Mouse (Mus musculus): ENCODE results near the gene Dqx1. TPM values are rescaled to one million over a fixed set of nuclear protein-coding genes. Genes with fewer than 3 reads are reported as not detected.

The Dqx1 gene
- polyA plus RNA-seq, 1 experiment from 2014 or later: 1.8 TPM

- Histone ChIP-seq H3K9me3 (no peaks in the 10 kb centered on the region), H3K27ac (replicated peaks) (0 out of 2 replicates have a peak overlapping the region, but pooled peaks have one; percentile 19), H3K4me1 (peaks cover 58% of the 10 kb centered on the region), H3K4me3 (no peak overlapping the region), H3K36me3 (replicated peaks) (peaks cover 32% of the 10 kb centered on the region), H3K27me3 (replicated peaks; ENCODE audit: low read depth, poor library complexity, severe bottlenecking) (peaks cover 79% of the 10 kb centered on the region)
- 11% methylated on average over 5 of the region's 5 CpGs for WGBS
- DNase-seq (ENCODE audit: low spot score): no peak
Measured at GRCm38 (mm10) chr6:83083497-83083896, 25.9 kb downstream of the Dqx1 start.

- WGBS: 3% methylated on average over 6 of the region's 6 CpGs
- Histone ChIP-seq H3K36me3 (replicated peaks) (peaks cover 32% of the 10 kb centered on the region), H3K9me3 (no peaks in the 10 kb centered on the region), H3K4me1 (peaks cover 49% of the 10 kb centered on the region), H3K27ac (replicated peaks) (no peak overlapping the region), H3K27me3 (replicated peaks; ENCODE audit: low read depth, poor library complexity, severe bottlenecking) (peaks cover 88% of the 10 kb centered on the region), H3K4me3 (0 out of 2 replicates have a peak overlapping the region, but pooled peaks have one; percentile 9)
- no peak for DNase-seq (ENCODE audit: low spot score)
Measured at GRCm38 (mm10) chr6:83084477-83084876, 26.8 kb downstream of the Dqx1 start.

- Histone ChIP-seq H3K27me3 (replicated peaks; ENCODE audit: low read depth, poor library complexity, severe bottlenecking) (peaks cover 97% of the 10 kb centered on the region), H3K4me1 (peaks cover 47% of the 10 kb centered on the region), H3K27ac (replicated peaks) (no peak within 1 kb of the TSS), H3K9me3 (no peaks in the 10 kb centered on the region), H3K4me3 (peak within 1 kb of the TSS; percentile 49), H3K36me3 (replicated peaks) (peaks cover 16% of the 10 kb centered on the region)
- DNase-seq (ENCODE audit: low spot score): peak; percentile 49
- 2% methylated on average over 42 of the region's 42 CpGs for WGBS
Measured at GRCm38 (mm10) chr6:83086121-83087035, 28.7 kb downstream of the Dqx1 start, which contains the start of gene Lbx2. Lbx2 (plus strand) TSS chr6:83086367.

GRCm38 (mm10) chr6:83087205-83087925, 29.7 kb downstream of the Dqx1 start:
- peaks cover 6% of the 10 kb centered on the region for H3K36me3 ChIP-seq (replicated peaks)
- WGBS: under 1% methylated on average over 47 of the region's 47 CpGs
- peaks cover 97% of the 10 kb centered on the region for H3K27me3 ChIP-seq (replicated peaks; ENCODE audit: low read depth, poor library complexity, severe bottlenecking)
- peak; percentile 57 for DNase-seq (ENCODE audit: low spot score)
- H3K9me3 ChIP-seq: no peaks in the 10 kb centered on the region
- H3K27ac ChIP-seq (replicated peaks): no peak overlapping the region
- peaks cover 47% of the 10 kb centered on the region for H3K4me1 ChIP-seq
- H3K4me3 ChIP-seq: peak overlapping the region; percentile 49

GRCm38 (mm10) chr6:83087926-83088260, 30.2 kb downstream of the Dqx1 start:
- peaks cover under 1% of the 10 kb centered on the region; the same call in 1 of the 2 replicates for H3K36me3 ChIP-seq (replicated peaks)
- DNase-seq (ENCODE audit: low spot score): no peak
- H3K4me1 ChIP-seq: peaks cover 49% of the 10 kb centered on the region
- H3K27me3 ChIP-seq (replicated peaks; ENCODE audit: low read depth, poor library complexity, severe bottlenecking): peaks cover 97% of the 10 kb centered on the region
- H3K4me3 ChIP-seq: peak overlapping the region; percentile 49
- H3K9me3 ChIP-seq: no peaks in the 10 kb centered on the region
- 3% methylated on average over 9 of the region's 9 CpGs for WGBS
- no peak overlapping the region for H3K27ac ChIP-seq (replicated peaks)

- H3K9me3 ChIP-seq: 0 out of 2 replicates have a peak, but pooled peaks cover 5% of the 10 kb centered on the region
- no peaks in the 10 kb centered on the region for H3K36me3 ChIP-seq (replicated peaks)
- H3K4me1 ChIP-seq: peaks cover 12% of the 10 kb centered on the region
- no peak overlapping the region for H3K4me3 ChIP-seq
- H3K27ac ChIP-seq (replicated peaks): no peak overlapping the region
- WGBS: 45% methylated on average over 6 of the region's 6 CpGs
- H3K27me3 ChIP-seq (replicated peaks; ENCODE audit: low read depth, poor library complexity, severe bottlenecking): peaks cover 66% of the 10 kb centered on the region
- DNase-seq (ENCODE audit: low spot score): no peak
Measured at GRCm38 (mm10) chr6:83092416-83093127, 34.9 kb downstream of the Dqx1 start.

- 0 out of 2 replicates have a peak, but pooled peaks cover 5% of the 10 kb centered on the region for H3K9me3 ChIP-seq
- H3K36me3 ChIP-seq (replicated peaks): no peaks in the 10 kb centered on the region
- peaks cover 53% of the 10 kb centered on the region for H3K27me3 ChIP-seq (replicated peaks; ENCODE audit: low read depth, poor library complexity, severe bottlenecking)
- H3K4me1 ChIP-seq: peaks cover 6% of the 10 kb centered on the region
- no peak overlapping the region for H3K4me3 ChIP-seq
- DNase-seq (ENCODE audit: low spot score): no peak
- WGBS: 43% methylated on average over 6 of the region's 6 CpGs
- H3K27ac ChIP-seq (replicated peaks): no peak overlapping the region
Measured at GRCm38 (mm10) chr6:83095968-83096367, 38.3 kb downstream of the Dqx1 start.

- no peak overlapping the region for H3K4me3 ChIP-seq
Measured at GRCm38 (mm10) chr6:83098411-83098810, 40.8 kb downstream of the Dqx1 start.

GRCm38 (mm10) chr6:83101316-83101687, 43.7 kb downstream of the Dqx1 start, which contains the start of the genes Ccdc142 and Gm42688:
Ccdc142 (plus strand) TSS chr6:83101601.
Gm42688 (plus strand) TSS chr6:83101617.
- H3K27ac ChIP-seq (replicated peaks): peak within 1 kb of the TSS; percentile 87
- peaks cover 10% of the 10 kb centered on the region for H3K36me3 ChIP-seq (replicated peaks)
- DNase-seq (ENCODE audit: low spot score): peak; percentile 83
- H3K4me1 ChIP-seq: peaks cover 26% of the 10 kb centered on the region
- H3K27me3 ChIP-seq (replicated peaks; ENCODE audit: low read depth, poor library complexity, severe bottlenecking): peaks cover 33% of the 10 kb centered on the region
- H3K4me3 ChIP-seq: peak within 1 kb of the TSS; percentile 84
- H3K9me3 ChIP-seq: no peaks in the 10 kb centered on the region
- WGBS: under 1% methylated on average over 25 of the region's 25 CpGs

More at GRCm38 (mm10) chr6:83098411-83098810, 40.8 kb downstream of the Dqx1 start:
- 73% methylated on average over 2 of the region's 2 CpGs for WGBS
- H3K9me3 ChIP-seq: 0 out of 2 replicates have a peak, but pooled peaks cover 5% of the 10 kb centered on the region
- peaks cover 45% of the 10 kb centered on the region for H3K27me3 ChIP-seq (replicated peaks; ENCODE audit: low read depth, poor library complexity, severe bottlenecking)
- H3K4me1 ChIP-seq: peaks cover 24% of the 10 kb centered on the region
- DNase-seq (ENCODE audit: low spot score): no peak
- no peaks in the 10 kb centered on the region for H3K36me3 ChIP-seq (replicated peaks)
- no peak overlapping the region for H3K27ac ChIP-seq (replicated peaks)

GRCm38 (mm10) chr6:83101688-83102556, 44.3 kb downstream of the Dqx1 start:
- Histone ChIP-seq H3K9me3 (no peaks in the 10 kb centered on the region), H3K4me3 (peak overlapping the region; percentile 84), H3K27ac (replicated peaks) (peak overlapping the region; percentile 87), H3K4me1 (peaks cover 26% of the 10 kb centered on the region), H3K36me3 (replicated peaks) (peaks cover 13% of the 10 kb centered on the region), H3K27me3 (replicated peaks; ENCODE audit: low read depth, poor library complexity, severe bottlenecking) (peaks cover 32% of the 10 kb centered on the region)
- under 1% methylated on average over 74 of the region's 74 CpGs for WGBS
- DNase-seq (ENCODE audit: low spot score): peak; percentile 81

- Histone ChIP-seq H3K27ac (replicated peaks) (no peak overlapping the region), H3K27me3 (replicated peaks; ENCODE audit: low read depth, poor library complexity, severe bottlenecking) (peaks cover 32% of the 10 kb centered on the region), H3K4me1 (peaks cover 35% of the 10 kb centered on the region), H3K36me3 (replicated peaks) (peaks cover 16% of the 10 kb centered on the region), H3K9me3 (no peaks in the 10 kb centered on the region), H3K4me3 (peak overlapping the region; percentile 84)
- DNase-seq (ENCODE audit: low spot score): no peak
- 38% methylated on average over 11 of the region's 11 CpGs for WGBS
Measured at GRCm38 (mm10) chr6:83103130-83103650, 45.5 kb downstream of the Dqx1 start.
